Mouse (Mus musculus) C2C12 (cell line): ENCODE measurements at regions not wholly inside any gene's neighbourhood (a gene's known extent, or its start where the extent isn't known, plus 50 kb on each side); places are given as distances from the start of the nearest gene placed in this dataset.

Experiments used
- CEBPB ChIP-seq: IDR thresholded peaks from one replicate; pipeline ENCODE4 v1.6.1; 2011; ENCODE audit warnings: low read depth, mild to moderate bottlenecking, control low read depth, moderate library complexity
- CTCF ChIP-seq: IDR thresholded peaks from one replicate; pipeline ENCODE4 v1.5.1; 2011; ENCODE audit not compliant: control insufficient read depth, insufficient read depth, insufficient read length
- MAX ChIP-seq: IDR thresholded peaks from one replicate; pipeline ENCODE4 v1.6.1; 2011; ENCODE audit warnings: mild to moderate bottlenecking, control low read depth
- MYOD1 ChIP-seq: IDR thresholded peaks from one replicate; pipeline ENCODE4 v1.6.1; 2011; ENCODE audit warnings: low read depth; ENCODE audit not compliant: control insufficient read depth, insufficient read length
- MYOG ChIP-seq: IDR thresholded peaks from one replicate; pipeline ENCODE4 v1.6.1; 2011; ENCODE audit not compliant: control insufficient read depth, insufficient read length; ENCODE audit errors: extremely low read depth
- USF1 ChIP-seq: IDR thresholded peaks from one replicate; pipeline ENCODE4 v1.6.1; 2011; ENCODE audit warnings: low read depth, mild to moderate bottlenecking, control low read depth, moderate library complexity

DNA sequence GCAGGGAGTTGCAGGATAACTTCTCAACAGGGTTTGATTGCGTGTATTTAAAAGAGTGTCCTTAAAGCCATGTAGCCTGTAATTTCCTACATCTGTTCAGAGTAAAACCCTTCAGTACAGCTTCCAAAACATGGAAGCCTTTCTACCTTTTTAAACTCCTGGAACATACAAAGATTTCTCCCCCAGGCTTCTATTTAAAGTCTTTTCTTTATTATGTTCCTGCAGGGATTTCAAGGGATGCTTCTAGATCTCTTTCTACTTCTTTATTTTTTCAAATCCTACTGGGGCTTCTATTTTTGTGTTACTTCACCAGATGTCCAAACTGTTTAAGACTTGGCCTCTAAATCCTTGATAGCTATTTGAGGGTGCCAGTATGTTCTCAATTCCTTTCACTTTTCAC is 196.2 kb downstream of the Anxa1 start:
- TF ChIP-seq CTCF (no peak), MYOD1 (no peak), USF1 (no peak), MAX (no peak), CEBPB (no peak), MYOG (no peak)
